Comparison of ENCODE assay signal across 8 mouse cellular contexts in genomic region chr13:41355552-41355951, GRCm38 (mm10).
DNase-seq lines count a peak whose midpoint lies in the region; ATAC-seq lines count a peak whose summit lies in the region.

No protein-coding gene starts in this region.

- H3K27me3 ChIP-seq in heart, embryonic 12.5 days (replicated peaks): no peaks in the 10 kb centered on the region
- H3K27me3 ChIP-seq in forebrain, embryonic 13.5 days: no peaks in the 10 kb centered on the region
- no peaks in the 10 kb centered on the region for H3K27me3 ChIP-seq in kidney, embryonic 14.5 days (ENCODE audit: control insufficient read depth, insufficient read depth, low read length)
- no peaks in the 10 kb centered on the region for H3K27me3 ChIP-seq in midbrain, embryonic 16.5 days (ENCODE audit: control insufficient read depth, insufficient read depth, low read depth, low read length)

- DNase-seq in heart, adult 8-10 months (ENCODE audit: low spot score): no peak
- no peak for DNase-seq in cerebellum, postnatal 25 days
- DNase-seq in thymus, postnatal 25 days: no peak
- no peak for DNase-seq in adrenal gland, postnatal 36 days

- H3K9me3 ChIP-seq in heart, embryonic 12.5 days (replicated peaks): no peaks in the 10 kb centered on the region
- no peaks in the 10 kb centered on the region for H3K9me3 ChIP-seq in forebrain, embryonic 13.5 days (replicated peaks)
- no peaks in the 10 kb centered on the region for H3K9me3 ChIP-seq in kidney, embryonic 14.5 days (ENCODE audit: control insufficient read depth, low read length)
- H3K9me3 ChIP-seq in midbrain, embryonic 16.5 days (replicated peaks; ENCODE audit: control insufficient read depth, low read length, poor library complexity, severe bottlenecking): no peaks in the 10 kb centered on the region

- H3K4me1 ChIP-seq in heart, embryonic 12.5 days (replicated peaks): peaks cover 48% of the 10 kb centered on the region
- peaks cover 76% of the 10 kb centered on the region for H3K4me1 ChIP-seq in forebrain, embryonic 13.5 days
- H3K4me1 ChIP-seq in kidney, embryonic 14.5 days (ENCODE audit: control insufficient read depth, insufficient read depth, low read length): peaks cover 25% of the 10 kb centered on the region; the same call in 1 of the 2 replicates
- peaks cover 39% of the 10 kb centered on the region for H3K4me1 ChIP-seq in midbrain, embryonic 16.5 days (ENCODE audit: control insufficient read depth, insufficient read depth, low read length)

- no peak overlapping the region for H3K27ac ChIP-seq in heart, embryonic 12.5 days (ENCODE audit: poor library complexity, severe bottlenecking)
- H3K27ac ChIP-seq in forebrain, embryonic 13.5 days: no peak overlapping the region
- no peak overlapping the region for H3K27ac ChIP-seq in kidney, embryonic 14.5 days (ENCODE audit: low read depth, low read length)
- H3K27ac ChIP-seq in midbrain, embryonic 16.5 days (ENCODE audit: low read length): no peak overlapping the region

- H3K9ac ChIP-seq in heart, embryonic 12.5 days: no peak overlapping the region
- no peak overlapping the region for H3K9ac ChIP-seq in forebrain, embryonic 13.5 days
- H3K9ac ChIP-seq in kidney, embryonic 14.5 days (ENCODE audit: low read depth, low read length): no peak overlapping the region
- H3K9ac ChIP-seq in midbrain, embryonic 16.5 days (ENCODE audit: low read depth, low read length): no peak overlapping the region

- no peak for ATAC-seq in heart, embryonic 12.5 days (ENCODE audit: insufficient number of reproducible peaks, low FRiP score)
- no peak for ATAC-seq in forebrain, embryonic 13.5 days
- no peak for ATAC-seq in kidney, embryonic 14.5 days (ENCODE audit: low FRiP score, low TSS enrichment)
- ATAC-seq in midbrain, embryonic 16.5 days: no peak

- 0 out of 2 replicates have a peak overlapping the region, but pooled peaks have one; percentile 15 for H3K4me3 ChIP-seq in heart, embryonic 12.5 days
- H3K4me3 ChIP-seq in forebrain, embryonic 13.5 days: peak overlapping the region; percentile 14; the same call in 1 of the 2 replicates
- H3K4me3 ChIP-seq in kidney, embryonic 14.5 days (ENCODE audit: low read length): no peak overlapping the region
- H3K4me3 ChIP-seq in midbrain, embryonic 16.5 days (ENCODE audit: low read depth, low read length): no peak overlapping the region

- no peaks in the 10 kb centered on the region for H3K36me3 ChIP-seq in heart, embryonic 12.5 days
- H3K36me3 ChIP-seq in forebrain, embryonic 13.5 days (ENCODE audit: poor library complexity, severe bottlenecking): no peaks in the 10 kb centered on the region
- no peaks in the 10 kb centered on the region for H3K36me3 ChIP-seq in kidney, embryonic 14.5 days (ENCODE audit: control insufficient read depth, insufficient read depth, low read length)
- H3K36me3 ChIP-seq in midbrain, embryonic 16.5 days (ENCODE audit: control insufficient read depth, insufficient read depth, low read length): no peaks in the 10 kb centered on the region

- WGBS in heart, embryonic 12.5 days: 26% methylated on average over 2 of the region's 2 CpGs
- WGBS in forebrain, embryonic 13.5 days: 40% methylated on average over 2 of the region's 2 CpGs
- 60% methylated on average over 2 of the region's 2 CpGs for WGBS in kidney, embryonic 14.5 days
- WGBS in midbrain, embryonic 16.5 days: 55% methylated on average over 2 of the region's 2 CpGs

- H3K4me2 ChIP-seq in heart, embryonic 12.5 days: peak overlapping the region; percentile 43
- H3K4me2 ChIP-seq in forebrain, embryonic 13.5 days: peak overlapping the region; percentile 50
- H3K4me2 ChIP-seq in kidney, embryonic 14.5 days (replicated peaks; ENCODE audit: low read depth, low read length): peak overlapping the region; percentile 5; the same call in 1 of the 2 replicates
- H3K4me2 ChIP-seq in midbrain, embryonic 16.5 days (ENCODE audit: low read length): peak overlapping the region; percentile 25

Comparison
In these comparisons a context has a peak if more than half of its experiments do, and no peak if none do; other contexts are left out.
1. H3K4me3 ChIP-seq: peak in heart, embryonic 12.5 days (single experiment) and forebrain, embryonic 13.5 days (single experiment); none in kidney, embryonic 14.5 days (single experiment) and midbrain, embryonic 16.5 days (single experiment).
2. Peak in every context shown above with its lines, with median percentiles within 50 percentile points of each other: H3K4me2 ChIP-seq.